Mouse (Mus musculus) heart, adult 11 months (tissue): ENCODE results near the gene Gid8.

Experiments
- DNase-seq: peaks from one replicate; pipeline ENCODE4 v3.0.0; 2022

Gene Gid8

DNA sequence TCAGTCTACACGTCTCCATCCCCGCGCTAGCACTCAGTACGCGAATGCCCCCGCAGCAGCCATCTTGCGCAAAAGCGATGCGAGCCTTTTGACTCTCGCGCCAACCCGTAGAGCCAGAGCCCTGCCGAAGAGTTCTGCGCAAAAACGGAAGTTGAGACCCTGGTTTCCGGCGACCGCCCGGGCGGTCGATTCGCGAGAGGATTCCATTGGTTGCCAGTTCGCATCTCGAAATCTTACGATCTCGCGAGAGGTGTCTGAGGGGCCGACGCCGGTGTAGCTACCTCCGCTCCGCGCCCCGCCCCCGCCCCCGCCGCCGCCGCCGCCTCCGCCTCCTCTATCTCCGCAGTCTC, at the start of gene Gid8, which contains the start of gene Dido1:
Gid8 (plus strand) TSS at position 195 of the 350 bp plus-strand sequence.
Dido1 (minus strand) TSS at position 77 of the 350 bp plus-strand sequence.
- peak; percentile 100 for DNase-seq

GRCm38 (mm10) chr2:180660521-180660920, 49.4 kb upstream of the Gid8 start:
- peak; percentile 90 for DNase-seq

GRCm38 (mm10) chr2:180662008-180662407, 47.9 kb upstream of the Gid8 start:
- DNase-seq = peak; percentile 84

DNA sequence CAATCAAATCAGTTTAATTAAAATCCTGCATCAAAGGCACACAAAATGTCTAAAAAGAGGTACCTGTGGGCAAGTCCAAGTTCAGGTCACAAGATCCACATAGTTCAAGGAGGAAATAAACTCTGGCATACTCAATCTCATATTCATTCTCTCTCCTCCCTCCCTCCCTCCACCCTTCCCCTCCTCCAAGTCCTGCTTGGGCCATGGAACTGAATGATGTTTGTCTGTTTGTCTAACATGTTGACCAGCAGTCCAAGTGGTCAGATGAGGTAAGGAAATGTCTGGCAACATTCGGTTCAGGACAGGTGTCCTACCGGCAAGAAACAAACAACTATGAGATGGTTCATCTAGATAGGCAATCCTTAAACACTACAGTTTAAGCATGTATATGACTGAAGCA, 33.2 kb upstream of the Gid8 start:
- DNase-seq = peak; percentile 74

GRCm38 (mm10) chr2:180678609-180679140, 31.2 kb upstream of the Gid8 start:
- peak; percentile 95 for DNase-seq

DNA sequence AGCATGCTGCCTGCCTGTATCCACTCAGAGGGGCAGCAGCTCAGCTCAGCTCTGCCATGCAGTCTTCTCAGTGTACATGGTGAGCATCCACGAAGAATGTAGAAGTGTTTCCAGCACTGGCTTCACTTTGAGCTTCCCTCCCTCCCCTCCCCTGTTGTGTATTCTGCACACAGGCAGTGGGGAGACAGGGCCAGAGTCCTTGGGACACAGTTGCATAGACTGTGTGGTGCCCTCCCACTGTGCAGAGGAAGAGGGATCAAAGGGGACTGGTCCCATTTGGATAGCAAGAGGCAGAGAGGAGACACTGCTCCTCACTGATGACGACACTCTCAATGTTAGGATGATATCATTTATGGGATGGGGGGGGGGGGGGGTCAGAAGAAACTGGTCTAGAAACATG, 28.7 kb upstream of the Gid8 start:
- DNase-seq = peak; percentile 74

DNA sequence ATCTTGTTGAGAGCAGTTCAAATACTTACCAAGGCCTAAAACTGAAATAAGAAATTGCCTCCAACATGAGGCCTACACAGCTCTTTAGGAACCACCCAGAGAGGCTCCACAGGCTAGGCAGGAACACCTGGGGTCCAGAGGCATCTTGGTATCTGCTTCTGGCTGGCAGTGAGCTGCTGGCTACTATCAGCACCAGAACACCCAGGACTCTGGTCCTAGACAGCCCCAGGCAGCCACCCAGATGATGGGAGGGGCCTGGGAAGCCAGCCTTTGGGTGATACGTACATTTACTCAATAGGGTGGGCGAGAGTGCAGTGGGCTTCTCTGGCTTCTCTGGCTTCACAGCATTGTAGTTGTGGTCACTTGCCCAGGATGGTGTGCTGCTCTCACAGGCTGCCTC, 26.4 kb upstream of the Gid8 start:
- peak; percentile 79 for DNase-seq

DNA sequence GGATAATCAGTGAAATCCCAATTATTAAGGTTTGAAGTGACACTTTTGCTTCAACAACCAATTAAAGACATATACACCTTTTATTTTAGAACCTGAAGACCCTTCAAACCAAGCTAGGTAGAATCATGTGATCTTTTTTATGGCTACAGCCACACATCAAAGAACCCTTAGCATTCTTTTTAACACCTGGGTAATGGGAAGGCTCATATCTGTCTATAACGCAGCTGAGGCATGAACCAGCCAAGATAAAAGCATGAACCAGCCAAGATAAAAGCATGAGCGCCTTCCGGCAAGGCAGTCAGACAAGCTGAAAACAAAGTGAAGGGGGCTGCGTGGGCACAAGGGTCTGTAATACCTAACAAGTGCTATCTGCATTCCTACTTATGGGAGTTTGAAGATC, 25.9 kb upstream of the Gid8 start:
- DNase-seq = peak; percentile 71

DNA sequence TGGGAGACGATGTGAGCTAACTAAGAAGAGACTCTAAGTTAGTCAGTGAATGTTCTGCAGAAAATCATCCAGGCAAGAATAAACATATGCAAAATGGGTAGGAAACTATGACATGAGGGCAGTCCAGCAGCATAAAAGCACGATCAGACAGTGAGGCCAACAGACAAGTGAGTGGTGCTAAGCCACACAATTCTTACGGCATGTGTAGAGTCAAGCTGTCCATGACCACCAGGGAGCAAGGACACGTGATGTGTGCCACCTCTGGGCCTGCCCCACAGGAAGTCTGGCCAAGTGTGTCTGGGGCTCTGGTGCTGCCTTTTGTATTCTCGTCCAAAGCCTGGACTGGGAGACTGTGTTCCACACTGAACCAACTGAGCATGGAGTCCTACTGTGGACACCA, 20.1 kb upstream of the Gid8 start:
- DNase-seq = peak; percentile 90

GRCm38 (mm10) chr2:180692630-180693029, 17.3 kb upstream of the Gid8 start:
- peak; percentile 98 for DNase-seq

DNA sequence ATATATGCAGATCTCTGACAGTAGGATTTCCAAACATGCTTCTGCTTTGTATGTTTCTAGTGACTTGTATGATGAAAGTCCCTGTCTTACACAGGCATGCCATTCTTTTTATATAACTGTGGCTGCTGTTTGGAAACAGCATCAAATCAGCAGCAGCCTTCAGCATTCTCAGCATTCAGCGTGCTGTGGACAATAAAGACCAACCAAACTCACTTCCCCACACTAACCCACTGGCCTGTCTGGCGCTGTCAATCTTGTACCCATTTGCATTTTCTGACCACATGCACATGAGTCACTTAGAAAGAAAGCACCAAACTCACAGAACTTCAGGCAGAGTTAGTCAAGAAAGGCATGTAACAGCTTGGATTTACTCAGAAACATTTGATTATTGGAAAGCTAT, 14.7 kb upstream of the Gid8 start:
- DNase-seq = peak; percentile 94

- peak; percentile 67 for DNase-seq
These were observed 9.5 kb upstream of the Gid8 start for GRCm38 (mm10) chr2:180700457-180700856.

DNA sequence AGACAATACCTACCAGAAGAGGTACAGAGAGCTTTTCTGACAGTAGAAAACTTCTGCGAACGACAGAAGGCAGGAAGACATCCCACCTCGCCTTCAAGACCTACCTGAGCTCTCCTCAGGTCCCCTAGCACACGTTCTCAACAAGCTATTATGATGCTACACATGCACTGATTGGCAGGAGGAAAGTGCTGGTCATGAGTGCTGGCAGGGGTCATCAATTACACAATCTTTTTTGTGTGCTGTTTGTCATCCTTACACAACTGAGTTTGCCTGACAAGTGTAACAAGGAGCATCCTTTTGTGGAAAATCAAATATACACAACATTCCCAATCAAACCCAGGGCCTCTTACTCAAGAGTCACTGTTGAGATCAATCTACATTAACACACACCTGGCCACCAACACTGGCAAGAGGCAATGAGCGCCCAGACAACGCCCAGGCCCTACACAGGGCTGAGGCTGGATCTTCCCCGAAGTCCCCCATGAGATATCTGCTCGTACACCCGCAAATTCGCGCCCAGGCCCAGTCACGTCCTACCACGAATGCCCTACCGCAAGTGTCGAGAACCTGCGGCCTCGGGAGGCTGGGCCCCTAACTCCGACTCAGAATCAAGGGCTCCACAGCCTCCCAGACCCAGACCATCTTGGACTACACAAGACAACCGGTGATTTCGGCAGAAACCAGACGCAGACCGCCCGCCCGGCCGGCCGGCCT, 8.7 kb upstream of the Gid8 start:
- no peak for DNase-seq

DNA sequence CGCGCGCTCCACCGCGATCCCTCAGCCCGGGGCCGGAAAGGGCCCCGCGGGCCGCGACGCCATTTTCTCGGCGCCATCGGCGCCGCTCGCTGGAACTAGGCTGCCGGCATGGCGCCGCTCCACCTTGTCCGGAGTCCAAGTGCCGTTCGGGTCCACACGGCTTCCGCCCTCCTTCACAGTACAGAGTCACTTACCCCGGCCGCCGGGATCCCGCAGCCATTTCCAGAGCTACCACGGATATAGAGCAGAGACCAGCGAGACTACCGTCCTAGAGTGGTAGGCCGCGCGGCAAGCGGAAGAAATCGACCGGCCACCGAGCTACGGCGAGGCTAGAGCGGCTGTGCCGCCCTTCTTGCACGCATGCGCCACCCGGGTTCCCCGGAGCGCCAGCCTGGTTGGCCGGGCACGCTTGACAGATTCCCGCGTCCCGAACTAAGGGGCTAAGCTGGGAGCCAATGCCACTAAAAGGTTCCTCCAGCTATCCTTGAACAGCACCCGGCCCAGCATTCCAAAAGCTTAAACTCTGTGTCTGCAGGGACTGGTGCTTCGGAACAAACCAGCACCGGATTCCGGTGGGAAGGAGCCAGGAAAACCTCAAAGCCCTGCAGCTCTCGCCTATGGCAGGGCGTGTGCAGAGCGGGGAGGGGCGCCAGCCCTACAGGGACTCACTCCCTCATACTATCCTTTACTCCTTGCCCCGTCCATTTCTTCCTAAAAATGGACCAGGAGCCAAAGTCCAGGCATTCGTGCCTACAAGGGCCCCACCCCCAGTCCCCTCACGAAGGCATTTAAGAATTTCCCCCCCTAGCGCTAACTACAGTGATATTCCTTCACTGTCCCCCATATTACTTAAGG, 7.9 kb upstream of the Gid8 start:
- DNase-seq = peak; percentile 99

- peak; percentile 70 for DNase-seq
These were observed 7.2 kb upstream of the Gid8 start for GRCm38 (mm10) chr2:180702701-180703149.

DNA sequence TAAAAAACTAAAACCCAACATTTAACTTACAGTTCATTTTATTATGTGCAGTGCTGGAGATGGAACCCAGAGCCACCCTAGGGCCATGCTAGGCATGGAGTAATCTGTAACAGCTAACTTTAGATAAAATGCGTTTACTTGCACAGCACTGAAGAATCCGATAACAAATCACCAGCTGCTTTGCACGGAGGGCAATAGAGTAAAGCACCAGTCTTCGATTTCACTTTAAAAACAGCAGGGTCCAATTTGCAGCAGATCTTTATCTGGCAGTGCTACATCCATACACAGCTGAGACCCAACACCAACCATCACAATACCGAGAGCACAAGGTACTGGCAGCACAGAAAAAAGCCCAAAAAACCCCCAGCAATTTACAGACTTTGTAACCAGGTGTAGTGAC, 6.7 kb upstream of the Gid8 start:
- DNase-seq = peak; percentile 65

GRCm38 (mm10) chr2:180703645-180704359, 6.1 kb upstream of the Gid8 start:
- no peak for DNase-seq

DNA sequence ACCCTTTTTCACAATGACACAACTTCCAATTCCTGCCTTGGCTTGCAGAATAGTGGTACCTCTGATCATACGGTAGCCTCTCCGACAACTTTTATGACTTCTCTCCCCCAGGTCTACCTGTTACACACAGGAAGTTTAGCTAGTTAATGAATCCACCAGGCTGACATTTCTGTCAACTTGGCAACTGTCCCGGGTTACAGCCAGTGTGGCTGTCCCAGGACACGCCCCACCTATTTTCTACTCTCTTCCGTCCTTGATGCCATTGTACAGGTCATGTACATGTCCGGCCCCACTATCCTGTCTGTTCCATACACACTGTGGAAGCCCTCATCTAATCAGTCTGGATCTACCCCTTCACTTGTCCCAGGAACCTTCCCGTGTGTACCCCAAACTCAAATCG, 5.3 kb upstream of the Gid8 start:
- peak; percentile 98 for DNase-seq

DNA sequence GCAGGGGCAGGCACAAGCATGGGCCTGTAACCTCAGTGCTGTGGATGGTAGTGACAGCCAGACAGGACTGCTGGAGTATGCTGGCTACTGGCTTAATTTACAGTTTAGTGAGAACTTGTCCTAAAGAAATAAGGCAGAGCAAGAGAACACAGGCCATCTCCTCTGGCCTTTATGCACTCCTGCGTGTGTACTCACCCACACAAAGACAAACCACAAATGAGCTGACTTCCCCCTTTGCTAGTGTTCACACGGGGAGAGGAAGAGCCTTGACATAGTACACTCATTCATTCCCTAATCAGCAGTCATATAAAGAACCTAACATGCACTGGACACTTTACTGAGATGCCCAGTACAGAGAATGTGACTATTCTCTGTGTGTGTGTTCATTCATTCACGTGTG, 4.9 kb upstream of the Gid8 start:
- peak; percentile 85 for DNase-seq

DNA sequence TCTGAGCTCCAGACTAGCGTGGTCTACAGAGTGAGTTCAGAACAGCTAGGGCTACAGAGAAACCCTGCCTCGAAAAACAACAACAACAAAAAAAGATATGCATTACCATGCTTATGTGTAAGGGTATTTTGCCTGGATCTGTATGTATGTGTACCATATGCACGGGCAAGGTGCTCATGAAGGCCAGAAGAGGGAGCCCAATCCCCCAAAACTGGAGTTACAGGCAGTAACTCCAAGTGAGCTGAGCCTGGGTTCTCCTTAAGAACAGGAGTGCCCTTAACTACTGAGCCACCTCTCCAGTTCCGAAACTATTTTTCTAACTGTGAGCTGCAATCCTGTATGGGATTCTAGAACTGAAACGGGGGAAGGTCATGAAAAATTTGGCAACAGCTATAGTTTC, 3.9 kb upstream of the Gid8 start:
- no peak for DNase-seq

DNA sequence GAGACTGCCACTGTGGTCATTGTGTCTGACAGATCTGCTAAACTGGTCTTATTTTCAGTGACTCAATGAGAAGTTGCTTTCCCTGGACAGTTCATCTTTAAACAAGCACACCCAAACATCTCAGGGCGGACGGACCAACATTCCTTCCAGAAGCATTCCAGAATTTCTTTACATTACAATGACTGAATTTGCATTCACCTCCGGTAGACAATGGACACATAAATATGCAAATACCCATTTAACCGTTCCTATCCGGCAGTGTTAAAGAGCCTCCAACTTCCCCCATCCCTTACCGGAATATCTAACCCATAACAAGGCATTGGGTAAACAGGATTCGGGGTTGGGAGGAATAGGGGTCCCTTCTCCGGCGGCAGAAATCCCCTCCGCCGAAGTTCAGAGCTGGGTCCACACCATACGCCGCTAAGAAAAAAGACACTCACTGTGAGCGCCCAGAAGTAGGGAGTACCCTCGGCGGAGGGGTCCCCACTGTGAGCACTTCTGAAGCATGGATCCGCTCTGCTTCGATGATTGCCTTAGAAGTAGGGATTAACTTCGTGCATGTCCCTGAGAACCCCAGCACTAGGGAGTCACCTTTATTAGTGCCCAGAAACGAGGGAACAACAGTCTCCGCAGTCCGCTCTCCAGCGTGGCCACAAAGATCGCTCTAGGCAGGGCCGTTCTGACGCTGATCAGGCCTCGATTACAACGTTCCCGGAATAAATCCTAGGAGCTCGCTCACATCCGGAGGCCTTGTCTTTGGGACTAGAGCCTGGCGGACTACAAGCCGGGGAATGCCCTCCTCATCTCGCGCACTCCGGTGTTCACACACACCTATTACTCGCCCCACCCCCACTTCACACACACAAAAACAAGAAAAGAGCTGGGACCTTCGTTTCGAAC, 644 bp upstream of the Gid8 start:
- no peak for DNase-seq
